Mouse (Mus musculus) gastrocnemius, adult 18-20 months (tissue): Measurements from ENCODE around the gene Sema4b. TPM values are rescaled to one million over a fixed set of nuclear protein-coding genes. Genes with fewer than 3 reads are reported as not detected.

Experiments used
- DNase-seq: peaks from one replicate; pipeline ENCODE4 v3.0.0; 2021; ENCODE audit warnings: low spot score
- total RNA-seq, 2 experiments: library from RNA; stranded (reverse); gene quantifications; 2 replicates each; pipeline ENCODE4 v1.2.3; 2021

Gene Sema4b
- total RNA-seq, 2 experiments from 2014 or later = 1.2 to 1.7 TPM

DNA sequence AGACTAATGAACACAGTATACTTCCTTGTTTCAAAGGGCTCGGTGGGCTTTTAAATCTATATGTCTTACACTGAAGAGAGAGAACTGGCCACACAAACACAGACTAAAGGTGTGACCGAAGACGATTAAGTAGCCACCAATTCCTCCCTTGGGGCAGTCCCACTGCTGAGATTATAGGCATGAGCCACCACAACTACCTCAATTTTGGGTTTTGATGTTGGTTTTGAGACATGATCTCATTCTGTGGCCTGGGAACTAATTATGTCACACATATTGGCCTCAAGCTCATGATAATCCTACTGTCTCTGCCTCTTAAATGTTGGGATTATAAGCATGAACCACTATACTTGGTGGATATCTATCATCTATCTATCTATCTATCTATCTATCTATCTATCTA is 9.2 kb upstream of the Sema4b start:
- DNase-seq = no peak

DNA sequence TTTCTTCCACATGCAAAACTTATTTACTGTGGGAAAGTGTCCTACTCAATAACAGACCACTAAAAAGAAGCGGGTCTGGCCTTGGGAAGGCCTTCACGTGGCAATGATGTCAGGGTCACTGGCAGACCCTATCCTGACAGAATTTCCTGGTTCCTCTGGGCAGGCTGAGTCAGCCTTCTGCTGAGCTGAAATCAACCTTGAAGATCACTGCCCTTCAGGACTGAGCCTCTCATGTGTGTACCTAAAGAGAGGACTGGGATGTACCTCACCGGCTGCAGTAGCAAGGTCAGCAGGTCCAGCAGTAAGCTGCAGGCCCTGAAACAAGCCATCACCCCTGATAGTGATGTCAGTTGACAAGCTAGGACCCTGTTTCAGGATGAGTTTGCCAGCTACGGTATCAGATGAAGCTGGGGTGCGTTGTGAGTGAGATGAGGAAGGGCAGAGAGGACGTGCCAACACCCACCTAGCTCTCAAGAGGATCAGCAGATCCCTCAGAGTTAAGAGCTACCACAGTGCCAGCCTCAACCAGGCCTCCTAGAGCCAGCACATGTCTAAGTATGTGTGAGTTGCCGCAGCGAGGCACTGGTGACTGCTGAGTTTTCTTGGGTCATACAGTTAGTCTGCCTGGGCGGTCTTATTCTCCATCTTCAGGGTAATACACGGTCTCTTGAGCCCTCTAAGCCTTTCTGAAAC is 8.5 kb upstream of the Sema4b start:
- no peak for DNase-seq

DNA sequence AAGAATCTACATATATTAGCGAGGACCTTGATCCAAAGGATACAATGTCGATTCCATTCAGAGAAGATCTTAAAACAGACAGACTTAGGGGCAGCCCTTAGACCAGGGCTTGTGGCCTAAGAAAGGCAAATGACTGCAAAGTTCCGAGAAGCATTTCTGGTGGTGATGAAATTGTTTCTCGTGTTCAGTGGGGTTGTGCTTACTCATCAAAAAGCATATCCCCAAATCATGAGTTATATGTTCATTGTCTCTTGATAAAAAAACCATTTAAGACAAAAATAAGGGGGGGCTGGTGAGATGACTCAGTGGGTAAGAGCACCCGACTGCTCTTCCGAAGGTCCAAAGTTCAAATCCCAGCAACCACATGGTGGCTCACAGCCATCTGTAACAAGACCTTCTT is 7.3 kb upstream of the Sema4b start:
- DNase-seq = no peak

DNA sequence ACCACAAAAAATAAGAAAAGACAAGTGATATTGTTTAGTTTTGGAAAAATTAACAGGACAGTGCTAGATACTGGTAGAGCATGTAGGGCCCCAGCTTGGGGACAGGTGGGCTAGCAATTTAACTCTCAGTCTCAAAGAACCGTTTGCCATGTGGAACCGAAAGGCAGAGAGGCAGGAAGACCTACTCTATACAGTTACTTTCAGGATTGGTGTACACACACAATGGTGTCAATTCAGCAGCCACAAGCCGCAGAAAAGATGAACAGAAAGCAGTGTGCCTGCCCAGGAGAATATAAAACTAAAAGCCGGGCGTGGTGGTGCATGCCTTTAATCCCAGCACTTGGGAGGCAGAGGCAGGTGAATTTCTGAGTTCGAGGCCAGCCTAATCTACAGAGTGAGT is 6.9 kb upstream of the Sema4b start:
- DNase-seq = no peak

DNA sequence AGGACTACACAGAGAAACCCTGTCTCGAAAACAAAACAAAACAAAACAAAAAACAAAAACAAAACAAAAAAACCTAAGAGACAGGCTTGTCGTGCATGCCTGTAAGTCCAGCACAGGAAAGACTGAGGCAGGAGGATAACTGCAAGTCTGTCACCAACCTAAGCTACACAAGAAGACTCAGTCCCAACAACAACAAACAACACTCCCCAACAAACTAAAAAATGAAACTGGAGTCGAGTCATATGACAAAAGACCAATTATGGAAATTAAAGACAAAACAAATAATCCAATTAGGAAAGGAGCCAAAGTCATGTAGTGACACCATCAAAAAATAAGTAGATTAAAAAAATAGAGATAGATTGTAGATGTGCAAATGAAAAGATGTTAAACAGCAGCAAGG is 6.4 kb upstream of the Sema4b start:
- DNase-seq = no peak

DNA sequence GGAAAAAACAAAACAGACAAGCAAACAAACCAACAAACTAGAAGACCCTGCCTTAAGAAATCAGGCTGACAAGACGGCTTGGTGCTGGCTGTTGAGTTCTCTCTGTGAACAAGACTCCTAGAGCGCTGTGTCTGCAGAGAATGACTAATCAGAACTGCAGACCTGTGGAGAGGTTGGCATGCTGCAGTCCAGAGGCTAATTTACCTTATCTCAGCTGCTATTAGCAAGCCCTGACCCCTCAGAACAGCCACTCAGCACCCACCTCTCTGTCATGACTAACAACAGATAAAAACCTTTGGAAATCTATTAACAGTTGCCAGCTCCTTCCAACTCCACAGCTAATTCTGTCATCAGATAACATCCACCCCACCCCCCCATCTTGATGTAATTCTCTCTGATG is 5.6 kb upstream of the Sema4b start:
- no peak for DNase-seq

DNA sequence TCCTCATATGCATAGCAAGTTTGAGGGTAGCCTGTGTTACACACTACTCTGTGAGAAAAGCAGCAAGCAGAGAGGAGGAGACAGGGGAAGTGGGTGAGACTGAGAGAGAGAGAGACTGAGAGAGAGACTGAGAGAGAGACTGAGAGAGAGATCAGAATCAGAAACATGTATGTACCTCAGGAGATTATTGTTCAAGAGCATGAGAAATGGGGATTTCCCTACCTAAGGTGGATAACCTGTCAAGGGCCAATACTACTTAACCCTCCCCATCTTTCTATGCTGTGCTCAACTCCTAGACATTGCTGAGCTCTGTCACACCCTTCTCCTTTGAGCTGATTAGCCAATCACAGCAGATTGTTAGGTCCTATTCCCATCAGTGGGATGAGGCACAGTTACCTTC is 4.5 kb upstream of the Sema4b start:
- DNase-seq = no peak

DNA sequence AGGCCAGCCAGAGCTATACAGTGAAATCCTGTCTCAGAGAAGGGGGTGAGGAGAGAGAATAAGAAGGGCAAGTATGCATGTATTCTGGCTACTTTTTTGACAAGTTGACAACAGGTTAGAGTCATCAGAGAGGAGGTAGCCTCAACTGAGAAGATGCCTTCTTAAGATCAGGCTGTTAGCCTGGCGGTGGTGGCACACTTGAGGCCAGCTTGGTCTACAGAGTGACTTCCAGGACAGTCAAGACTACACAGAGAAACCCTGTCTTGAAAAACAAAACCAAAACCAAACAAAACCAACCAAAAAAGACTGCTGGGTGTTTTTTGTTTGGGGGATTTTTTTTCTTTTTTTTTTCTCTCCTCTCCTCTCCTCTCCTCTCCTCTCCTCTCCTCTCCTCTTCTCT is 3.2 kb upstream of the Sema4b start:
- no peak for DNase-seq

DNA sequence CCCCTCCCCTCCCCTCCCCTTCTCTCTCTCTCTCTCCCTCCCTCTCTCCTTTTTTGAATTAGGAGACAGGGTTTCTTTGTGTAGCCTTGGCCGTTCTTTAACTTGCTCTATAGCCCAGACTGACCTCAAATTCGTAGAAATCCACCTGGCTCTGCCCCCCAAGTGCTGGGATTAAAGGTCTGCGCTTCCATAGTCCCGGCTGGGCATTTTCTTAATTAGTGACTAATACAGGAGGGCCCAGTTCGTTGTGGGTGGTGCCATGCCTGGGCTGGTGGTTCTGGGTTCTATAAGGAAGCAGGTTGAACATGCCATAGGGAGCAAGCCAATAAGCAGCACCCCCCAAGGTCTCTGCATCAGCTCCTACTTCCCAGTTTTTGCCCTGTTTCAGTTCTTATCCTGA is 2.7 kb upstream of the Sema4b start:
- no peak for DNase-seq

DNA sequence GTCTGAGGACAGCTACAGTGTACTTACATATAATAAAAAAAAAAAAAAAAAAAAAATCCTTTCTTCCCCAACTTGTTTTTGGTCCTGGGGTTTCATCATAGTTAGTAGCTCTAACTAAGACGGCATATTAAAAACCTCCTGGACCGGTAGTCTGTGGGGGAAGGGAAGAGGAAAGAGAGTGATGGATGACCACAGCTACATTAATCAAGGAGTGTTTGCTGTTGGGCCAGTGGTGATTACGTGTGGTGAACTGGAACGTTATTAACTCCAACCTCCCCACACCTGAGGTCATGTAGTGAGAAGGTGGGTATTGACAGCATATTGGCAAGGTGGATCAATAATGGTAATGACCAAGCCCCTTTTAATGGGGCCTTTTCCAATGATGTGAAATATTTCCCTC is 2.1 kb upstream of the Sema4b start:
- no peak for DNase-seq

DNA sequence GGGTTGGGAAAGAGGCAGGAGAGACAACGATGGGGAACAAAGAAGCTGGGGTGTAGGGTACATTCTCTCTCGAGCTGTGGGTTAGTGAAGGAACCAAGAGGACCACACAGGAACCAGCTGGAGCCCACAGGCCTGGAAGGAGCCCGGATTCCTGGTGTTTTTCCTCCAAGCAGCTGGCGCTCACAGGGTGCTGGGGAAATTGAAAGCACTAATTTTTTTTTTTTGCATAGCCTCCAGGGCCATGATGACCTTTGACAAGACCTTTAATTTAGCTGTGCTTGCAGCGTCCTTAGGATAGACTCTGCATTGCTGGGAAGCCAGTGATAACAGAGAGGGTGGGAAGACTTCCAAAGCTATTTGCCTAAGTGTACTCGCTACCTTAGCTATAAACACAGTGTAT is 1.7 kb upstream of the Sema4b start:
- DNase-seq = no peak

DNA sequence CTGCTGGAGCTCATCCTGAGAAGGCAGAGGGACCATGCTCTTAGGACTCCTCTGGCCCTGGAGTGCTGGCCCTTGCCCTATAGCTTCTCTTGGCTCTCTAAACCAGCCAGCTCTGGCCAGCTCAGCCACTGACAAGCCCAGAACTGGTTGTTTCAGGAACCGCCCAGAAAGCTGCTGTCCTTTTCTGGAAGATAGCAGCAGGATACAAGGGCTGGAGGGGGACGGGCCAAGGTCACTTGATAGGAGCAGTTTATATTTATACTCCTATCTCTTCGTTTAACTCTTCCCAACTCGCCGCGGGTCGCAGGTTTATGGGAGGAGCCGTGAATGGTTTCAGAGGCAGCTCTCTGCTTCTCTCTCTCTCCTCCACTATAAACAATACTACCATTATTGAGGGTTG is 620 bp upstream of the Sema4b start:
- DNase-seq = peak; percentile 52

DNA sequence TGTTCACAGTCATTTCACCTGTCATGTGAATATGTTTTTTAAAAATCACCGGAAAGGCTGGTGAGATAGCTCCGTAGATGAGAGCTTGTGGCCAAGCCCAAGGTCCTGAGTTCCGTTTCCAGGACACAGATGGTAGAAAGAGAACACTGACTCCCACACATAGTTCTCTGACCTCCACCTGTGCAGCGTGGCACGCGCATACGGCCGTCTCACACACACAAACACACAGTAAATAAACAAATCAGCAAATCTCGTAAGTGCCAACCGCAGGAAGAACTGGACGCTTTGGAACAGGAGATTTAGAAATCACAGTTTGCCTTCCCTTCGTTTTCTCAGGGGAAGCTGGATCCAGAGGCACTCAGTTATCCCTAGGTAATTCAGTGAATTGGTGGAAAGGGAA is 860 bp downstream of the Sema4b start:
- no peak for DNase-seq

DNA sequence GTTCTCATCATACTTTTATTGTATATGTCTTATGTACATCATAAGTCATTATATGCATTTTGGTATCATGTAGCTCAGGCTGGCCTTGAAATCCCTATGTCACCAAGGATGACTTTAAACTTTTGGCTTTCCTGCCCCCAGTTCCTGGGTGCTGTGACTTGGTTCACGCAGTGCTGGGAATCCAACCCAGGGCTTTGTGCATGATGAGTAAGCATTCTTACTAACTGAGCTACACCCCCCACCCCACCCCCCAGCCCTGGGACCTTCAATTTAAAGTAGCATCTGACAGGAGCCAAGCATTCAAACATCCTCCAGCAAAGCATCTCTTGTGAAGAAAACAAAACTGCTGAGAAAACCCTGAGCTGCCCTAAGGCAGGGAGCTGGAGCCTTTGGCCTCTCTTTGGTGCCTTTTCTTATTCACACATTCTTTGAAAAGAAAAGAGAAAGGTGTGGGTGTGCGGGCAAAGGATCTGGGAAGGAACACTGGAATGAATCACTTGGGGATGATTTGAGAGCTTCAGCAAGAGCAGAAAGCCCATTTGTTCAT is 2.0 kb downstream of the Sema4b start:
- no peak for DNase-seq

DNA sequence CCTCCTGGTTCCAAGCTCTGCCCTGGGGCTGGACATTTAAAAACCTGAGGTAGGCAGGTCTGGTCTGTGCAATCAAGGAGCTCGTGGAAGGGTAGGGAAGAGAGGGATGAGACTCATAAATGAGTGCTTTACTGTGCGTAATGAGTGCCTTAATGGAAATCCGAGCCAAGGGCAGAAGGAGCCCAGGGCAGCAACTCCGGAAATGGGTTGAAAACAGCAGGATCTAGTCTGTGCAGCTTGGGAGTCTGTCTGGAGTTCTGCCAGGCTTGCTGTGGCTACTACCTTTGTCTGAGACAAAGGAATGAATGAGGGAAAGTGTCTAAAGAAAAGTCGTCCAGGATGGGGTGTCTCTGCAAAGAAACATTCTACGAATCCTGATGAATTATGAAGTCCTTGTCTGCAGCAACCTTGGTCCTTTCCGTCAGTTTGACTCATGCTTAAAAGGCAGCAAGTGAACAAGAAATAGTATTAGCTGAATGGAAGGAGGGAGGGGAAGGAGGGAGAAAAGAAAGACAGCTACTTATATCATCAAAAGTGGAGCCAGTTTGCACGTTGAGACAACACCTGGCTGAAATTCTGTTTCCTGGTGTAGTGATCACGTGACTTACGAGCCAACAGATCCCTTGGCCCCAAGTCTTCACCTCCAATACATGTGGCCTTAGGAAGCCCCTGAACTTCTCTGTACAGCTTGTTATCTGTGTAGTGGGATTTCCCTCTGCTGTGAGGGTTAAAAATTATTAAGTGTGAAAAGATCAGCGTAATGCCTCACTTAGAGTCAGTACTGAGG is 2.7 kb downstream of the Sema4b start:
- DNase-seq = no peak

DNA sequence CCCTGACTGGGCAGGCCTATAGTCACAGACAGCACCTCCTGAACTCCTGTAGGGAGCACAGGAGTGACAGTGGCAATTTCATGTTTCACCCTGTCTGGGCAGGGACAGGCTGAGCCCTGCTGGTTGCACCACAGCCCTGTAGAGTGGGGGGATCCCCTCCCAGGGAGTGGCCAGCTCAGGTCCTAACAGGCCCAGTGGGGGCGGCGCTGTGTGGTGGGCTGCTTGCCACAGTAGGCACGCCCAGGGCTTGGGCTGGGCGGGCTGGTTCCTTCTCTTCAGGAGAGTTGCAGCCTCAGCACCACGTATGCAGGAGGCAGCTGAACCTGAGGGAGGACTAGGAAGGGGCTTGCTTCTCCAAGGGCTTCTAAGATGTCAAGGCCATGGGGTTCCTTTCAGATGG is 4.8 kb downstream of the Sema4b start:
- DNase-seq = no peak

DNA sequence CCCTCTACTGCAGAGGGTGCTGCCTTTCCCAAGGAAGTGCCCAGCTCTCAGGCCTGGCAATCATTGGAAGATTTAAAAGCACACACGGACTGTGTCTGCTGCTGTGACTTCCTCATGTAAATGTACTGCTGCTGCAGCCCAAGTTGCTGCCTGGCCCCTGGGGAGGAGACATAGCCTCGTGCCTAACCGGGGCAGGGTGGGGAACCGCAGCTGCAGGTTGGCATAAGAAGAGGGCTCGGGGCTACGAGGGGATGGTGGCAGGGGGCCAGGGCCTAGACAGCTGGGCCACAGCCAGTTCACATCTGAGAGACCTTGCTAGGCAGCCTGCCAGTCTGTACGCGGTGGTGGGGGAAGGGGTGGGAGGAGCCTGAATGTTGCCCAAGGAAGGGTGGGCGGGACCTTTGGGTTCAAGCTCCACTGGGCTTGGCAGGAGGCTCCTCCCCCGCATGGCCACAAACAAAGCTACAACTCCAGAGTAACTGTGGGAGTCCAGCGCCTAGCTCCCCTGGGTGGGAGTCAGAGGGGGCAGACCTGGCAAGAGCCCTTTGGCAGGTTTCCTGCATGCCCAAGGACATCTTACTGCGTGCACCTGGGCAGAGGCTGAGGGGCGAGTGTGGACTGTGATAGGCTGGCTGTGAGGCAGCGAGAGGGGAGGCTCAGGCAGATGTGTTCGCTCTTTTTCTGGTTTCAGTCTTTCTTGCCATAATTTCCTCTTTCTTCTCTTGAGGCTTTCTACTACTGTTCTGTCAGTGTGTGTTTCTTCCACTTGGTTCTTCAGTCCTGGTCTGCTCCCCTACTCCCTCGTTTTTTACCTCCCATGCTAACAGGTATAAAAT is 5.8 kb downstream of the Sema4b start:
- peak; percentile 64 for DNase-seq

DNA sequence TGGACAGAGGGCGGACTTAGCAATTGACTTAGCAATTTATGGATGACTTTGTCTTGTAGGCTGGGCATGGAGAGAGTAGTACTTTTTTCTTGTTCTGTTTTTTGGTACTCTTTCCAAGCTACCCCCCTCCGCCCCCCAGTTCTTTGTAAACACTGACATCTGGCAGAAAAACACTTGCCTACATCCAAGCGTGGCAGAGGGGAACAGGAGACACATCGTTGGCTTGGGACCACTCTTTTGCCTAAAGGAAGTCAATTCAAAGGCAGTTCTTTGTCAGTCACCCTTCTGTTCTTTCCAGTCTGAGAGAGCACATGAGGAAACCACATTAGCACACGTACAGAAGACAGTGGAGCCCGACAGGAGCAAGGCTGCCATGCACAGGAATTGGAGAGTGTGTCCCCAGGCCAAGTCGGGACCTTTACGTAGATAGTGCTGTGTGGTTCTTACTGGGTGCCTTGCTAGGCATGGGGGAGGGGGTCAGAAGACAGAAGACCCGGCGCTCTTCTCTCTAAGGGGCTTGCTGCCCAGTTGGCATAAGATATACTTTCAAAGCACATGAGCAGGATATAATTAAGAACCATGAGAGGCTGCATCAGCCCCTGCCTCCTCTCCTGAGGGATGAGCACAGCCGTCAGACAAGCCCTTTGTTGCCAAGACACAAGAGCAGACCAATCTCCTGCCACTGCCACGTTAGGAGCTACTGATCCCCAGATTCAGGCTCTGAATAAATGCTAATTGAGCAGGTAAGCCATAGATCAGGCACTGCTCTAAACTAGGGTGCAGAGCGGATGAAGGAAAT is 7.5 kb downstream of the Sema4b start:
- no peak for DNase-seq

DNA sequence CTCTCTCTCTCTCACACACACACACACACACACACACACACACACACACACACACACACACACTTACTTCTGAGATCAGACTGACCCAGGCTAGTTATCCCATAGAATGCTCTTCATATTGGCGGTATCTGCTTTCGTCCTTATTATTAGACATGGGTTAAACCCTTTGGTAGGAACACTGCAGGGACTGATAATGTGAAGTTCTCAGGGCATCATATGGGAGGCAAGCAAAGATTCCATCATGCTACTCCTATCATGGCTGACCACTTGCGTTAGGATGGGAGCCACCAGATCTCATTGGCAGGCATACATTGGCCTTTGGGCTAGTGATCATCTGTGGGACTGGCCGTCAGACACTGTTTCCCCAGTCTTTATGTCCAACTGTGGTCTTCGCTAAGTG is 8.5 kb downstream of the Sema4b start:
- DNase-seq = no peak

DNA sequence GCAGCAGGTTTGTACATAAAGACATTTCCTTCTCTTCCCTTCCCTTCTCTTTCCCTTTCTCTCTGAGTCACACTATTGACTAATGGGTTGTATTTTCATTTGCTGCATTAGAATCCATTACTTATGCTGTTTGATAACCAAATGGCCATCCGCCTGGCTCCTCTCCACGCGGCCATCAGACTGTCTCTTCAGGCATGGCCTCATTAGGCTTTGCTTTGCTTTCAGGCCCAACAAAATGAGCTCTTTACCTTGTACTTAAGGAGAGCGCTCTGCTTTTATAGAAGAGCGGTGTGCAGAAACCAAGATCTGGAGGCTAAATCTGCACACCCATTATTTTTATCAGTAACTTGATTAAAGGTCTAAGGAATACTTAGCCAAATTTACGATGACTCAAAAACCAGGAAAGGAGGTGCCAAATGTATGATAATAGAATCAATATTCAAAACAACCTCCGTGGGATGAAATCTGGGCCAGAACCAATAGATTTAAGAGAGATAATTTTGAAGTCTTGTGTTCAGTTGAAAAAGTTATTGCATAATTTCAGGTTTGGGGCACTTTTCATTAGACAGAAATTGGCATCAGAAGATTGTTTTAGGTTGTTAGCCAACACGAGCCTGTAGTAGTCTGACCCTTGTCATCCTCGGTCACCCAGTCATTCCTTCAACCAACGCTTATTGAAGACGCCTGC is 9.1 kb downstream of the Sema4b start:
- no peak for DNase-seq

DNA sequence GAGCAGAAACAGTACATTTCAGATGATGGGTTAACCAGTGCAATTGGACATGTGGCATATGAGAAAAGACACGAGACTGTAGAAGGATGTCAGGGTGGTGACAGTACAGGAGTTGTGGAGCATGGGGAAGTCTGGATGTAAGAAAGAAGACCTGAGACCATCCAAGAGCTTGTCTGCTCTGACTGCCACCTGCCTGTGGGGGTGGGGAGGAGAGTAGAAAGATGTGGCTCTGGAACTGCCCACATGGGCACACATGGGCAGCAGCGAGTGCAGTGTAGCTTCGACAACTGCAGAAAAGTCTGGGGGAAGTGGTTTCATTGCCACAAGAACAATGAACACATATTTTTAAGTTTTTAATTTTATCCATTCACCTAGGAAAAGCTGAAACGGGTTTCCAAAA is 10.7 kb downstream of the Sema4b start:
- DNase-seq = no peak
